Mouse (Mus musculus) kidney, adult 18-20 months (tissue): ENCODE measurements around the gene Dgkd.
"Not testable (repeated sequence)": the region's sequence is repeated elsewhere in the genome, so short reads cannot be mapped to it uniquely, and the experiment has no call there.

Source experiments
- DNase-seq: peaks from one replicate; pipeline ENCODE4 v3.0.0; 2021

The Dgkd gene

DNA sequence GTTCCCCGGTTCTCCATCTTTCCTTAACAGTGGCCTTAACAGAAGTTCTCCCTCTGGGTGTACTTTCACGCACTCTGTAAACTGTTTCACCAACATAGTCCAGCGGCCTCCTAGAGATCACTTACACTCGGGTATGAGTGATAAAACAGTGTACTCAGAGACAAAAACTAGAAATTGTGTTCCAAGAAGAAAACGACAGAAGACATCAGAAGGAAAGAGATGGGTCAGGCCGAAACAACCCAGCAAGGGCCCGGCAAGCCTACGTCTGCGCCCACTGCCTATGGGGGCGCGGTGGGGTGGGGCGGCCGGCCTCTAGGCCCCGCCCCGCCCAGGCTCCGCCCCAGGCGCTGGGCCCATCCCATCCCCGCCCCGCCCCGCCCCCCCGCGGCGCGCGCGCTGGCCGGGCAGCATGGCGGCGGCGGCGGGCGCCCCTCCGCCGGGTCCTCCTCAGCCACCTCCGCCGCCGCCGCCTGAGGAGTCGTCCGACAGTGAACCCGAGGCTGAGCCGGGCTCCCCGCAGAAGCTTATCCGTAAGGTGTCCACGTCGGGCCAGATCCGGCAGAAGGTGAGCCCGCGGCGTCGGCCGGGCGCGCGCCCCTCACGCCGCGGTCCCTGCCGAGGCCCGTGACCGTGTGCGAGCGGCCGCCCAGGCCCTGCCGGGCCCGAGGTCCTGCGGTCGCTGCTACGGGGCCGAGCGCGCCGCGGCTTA, at the start of gene Dgkd:
Gene Dgkd, plus strand, starts transcription at position 396 of the 709 bp plus-strand sequence.
- peak; percentile 80 for DNase-seq

DNA sequence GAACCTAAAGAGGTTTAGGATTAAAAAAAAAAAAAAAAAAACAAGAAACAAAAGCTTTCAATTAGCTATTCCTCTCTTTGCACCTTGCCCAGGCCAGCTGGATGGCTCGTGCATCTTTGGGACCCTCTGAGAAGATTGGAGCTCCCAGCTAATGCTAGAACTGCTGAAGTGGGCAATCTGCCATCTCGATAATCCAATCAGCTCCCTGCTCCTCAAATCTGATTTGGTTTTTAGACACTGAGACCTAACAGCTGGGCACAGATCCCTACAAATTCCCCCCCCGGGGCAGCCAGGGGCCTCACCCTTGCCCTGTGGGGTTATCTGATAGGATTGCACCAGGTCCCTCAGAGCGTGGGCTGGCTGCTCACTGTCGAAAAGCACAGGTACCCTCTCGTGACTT, 49.5 kb upstream of the Dgkd start, which contains the start of gene Sag:
Gene Sag, plus strand, starts transcription at position 105 of the 400 bp plus-strand sequence.
- no peak for DNase-seq

DNA sequence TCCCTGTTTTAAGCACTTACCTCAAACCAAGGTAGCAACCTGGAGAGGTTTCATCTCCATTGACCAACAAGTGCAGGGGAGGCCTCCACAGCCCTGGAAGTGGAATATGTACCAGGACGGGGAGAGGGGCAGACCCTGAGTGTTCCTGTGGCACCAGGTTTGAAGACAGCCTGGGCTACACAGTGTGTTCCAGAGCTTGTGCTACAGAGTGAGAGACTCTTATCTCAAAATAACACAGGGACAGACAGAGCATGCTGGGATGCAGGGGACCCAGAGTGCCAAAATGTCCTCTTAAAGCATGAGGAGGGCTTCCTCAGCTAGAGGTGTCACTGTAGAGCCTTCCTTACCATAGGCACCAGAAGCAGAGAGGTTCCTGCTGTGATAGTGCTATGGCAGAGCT, 45.3 kb upstream of the Dgkd start:
- no peak for DNase-seq

DNA sequence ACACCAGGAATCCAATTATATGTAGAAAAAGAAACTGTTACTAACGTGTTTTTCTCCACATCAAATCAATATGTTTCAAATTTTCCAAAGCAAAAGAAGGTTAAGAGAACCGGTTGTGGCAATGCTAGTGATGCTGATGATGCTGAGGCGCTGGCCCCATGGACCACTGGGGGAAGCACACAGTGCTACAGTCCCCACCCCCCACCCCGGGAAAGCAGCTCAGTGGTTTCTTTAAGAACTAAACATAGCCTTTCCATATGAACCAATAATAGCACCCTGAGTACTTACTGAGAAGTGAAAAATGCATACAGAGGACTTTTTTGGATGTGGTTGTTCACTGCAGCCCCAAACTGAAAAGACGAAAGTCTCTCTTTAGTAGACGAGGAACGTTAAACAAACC, 41.7 kb upstream of the Dgkd start:
- DNase-seq: no peak

DNA sequence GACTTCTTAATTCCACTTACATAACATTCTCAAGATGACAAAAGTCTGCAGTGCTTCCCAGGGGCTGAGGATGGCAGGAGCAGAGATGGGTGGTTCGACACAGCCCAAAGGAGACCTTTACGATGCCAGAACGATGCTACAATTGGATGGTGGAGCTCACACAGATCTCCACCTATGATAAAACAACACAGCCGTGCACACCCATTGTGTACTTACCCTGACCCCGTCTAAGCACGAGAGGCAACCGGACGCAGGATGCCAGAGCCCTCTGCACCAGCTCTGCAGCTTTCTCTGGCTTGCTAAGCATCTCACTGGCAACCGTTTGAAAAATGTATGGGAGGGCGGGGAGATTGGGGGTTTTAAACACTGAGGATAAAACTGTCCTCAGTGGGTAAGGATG, 41.0 kb upstream of the Dgkd start:
- DNase-seq: no peak

DNA sequence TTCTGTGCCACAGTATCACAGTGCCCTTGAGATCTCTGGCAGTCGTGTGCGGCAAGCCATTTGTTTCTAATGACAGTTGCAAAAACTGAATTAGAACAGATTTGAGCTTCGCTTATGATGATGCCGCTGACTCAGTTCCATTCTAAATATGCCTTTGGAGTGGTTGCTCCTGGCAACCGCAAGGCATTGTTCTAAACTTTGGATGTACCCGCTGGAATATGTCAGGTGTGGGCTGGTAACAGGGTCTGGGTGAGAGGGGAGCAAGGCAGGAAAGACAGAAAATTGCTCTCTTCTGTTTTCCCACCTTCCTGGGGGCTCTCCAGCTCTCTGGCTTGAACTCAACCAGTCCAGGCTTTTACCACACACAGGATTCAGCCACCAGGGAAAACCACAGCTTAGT, 39.9 kb upstream of the Dgkd start:
- no peak for DNase-seq

DNA sequence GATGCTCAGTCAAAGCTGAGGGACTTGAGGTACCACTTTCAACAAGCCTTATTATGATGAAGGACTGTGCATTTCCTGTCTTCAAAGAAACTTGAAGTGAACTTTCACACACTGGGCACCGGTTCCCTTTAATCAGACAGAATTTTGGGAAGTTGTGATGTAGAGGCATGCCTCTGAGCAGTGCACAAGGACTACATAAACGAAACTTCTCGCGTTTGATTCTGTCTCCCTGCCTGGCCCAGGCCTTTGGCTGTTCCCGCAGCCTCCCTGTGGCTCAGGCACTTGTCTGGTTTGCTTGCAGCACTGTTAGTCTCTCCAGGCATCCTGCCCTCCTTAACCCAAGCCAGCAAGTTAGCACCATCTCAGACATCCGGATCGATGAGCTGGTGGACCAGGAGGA, 39.4 kb upstream of the Dgkd start:
- DNase-seq: no peak

DNA sequence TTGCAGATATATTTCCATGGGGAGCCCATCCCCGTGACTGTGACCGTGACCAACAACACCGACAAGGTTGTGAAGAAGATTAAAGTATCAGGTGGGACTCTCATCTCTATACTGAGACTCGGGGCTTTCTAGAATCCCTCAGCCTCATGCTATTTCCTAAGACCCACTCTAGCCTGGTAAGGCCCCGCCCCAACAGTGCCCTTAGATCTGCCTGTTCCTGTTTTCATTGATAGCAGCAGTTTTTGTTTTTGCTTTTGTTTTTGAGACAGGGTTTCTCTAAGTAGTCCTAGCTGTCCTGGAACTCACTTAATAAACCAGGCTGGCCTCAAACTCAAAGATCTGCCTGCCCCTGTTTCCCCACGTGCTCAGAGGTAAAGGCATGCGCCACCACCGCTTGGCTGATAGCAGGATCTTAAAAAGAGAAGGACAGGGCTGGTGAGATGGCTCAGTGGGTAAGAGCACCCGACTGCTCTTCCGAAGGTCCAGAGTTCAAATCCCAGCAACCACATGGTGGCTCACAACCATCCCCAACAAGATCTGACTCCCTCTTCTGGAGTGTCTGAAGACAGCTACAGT, 28.6 kb upstream of the Dgkd start:
- DNase-seq: no peak

DNA sequence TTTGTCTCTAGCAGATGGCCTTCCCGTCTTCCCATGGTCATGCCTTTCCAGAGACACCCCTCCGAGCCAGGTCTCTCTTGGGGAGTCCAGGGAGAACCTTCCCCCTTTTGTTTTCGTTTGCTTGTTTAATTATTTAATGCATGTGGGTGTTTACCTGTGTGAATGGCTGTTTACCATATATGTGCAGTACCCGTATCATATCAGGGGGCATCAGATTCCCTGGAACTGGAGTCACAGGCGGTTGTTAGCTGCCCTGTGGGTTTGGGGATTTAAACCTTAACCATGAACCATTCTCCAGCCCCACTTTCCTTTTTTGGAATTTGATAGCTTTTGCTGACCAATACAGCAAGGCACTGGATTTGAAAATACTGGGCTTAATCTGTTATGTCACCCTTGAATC, 27.8 kb upstream of the Dgkd start:
- DNase-seq: no peak

DNA sequence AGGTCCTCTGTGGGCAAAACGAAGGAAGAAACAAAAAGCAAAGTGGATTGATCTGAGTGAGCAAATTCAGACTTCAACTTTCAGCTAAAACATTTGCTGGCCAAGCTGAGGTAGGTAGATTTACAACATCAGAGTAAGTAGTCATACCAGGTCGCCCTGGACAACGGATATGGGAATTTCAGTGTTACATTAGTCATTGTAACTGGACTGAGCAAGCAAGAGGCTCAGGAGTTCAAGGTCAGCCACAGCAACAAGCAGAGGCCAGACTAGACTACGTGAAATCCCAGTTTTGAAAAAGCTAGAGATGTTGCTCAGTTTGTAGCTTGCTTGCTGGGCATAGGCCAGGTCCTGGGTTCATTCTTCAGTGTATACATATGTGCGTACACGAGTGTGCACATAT, 27.1 kb upstream of the Dgkd start:
- no peak for DNase-seq

DNA sequence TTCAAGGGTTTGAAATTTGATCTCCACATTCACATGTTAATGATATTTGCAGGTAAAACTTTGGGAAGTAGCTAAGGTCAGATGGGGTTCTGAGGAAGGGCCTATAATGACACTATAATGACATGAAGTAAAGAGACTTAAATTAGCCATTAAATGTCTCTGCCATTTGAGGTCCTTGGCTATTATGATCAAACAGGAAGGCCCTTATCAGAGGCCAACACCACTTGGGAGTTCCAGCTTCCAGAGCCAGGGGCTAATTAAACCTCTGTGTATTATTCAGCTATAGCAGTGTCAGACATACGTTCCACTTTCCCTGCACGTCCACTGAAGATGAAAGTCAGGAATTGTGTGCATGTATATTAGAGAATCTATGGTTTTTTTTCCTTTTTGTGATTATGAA, 26.6 kb upstream of the Dgkd start:
- no peak for DNase-seq

DNA sequence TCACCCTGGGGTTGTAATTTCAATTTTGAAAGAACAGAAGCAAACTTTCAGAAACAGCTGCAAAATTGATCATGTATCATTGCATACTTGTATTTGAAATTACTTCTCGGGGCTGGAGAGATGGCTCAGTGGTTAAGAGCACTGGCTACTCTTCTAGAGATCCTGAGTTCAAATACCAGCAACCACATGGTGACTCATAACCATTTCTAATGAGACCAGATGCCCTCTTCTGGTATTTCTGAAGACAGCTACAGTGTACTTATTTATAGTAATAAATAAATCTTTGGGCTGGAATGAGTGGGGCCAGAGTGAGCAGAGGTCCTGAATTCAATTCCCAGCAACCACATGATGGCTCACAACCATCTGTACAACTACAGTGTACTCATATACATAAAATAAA, 25.6 kb upstream of the Dgkd start:
- not testable (repeated sequence) for DNase-seq

DNA sequence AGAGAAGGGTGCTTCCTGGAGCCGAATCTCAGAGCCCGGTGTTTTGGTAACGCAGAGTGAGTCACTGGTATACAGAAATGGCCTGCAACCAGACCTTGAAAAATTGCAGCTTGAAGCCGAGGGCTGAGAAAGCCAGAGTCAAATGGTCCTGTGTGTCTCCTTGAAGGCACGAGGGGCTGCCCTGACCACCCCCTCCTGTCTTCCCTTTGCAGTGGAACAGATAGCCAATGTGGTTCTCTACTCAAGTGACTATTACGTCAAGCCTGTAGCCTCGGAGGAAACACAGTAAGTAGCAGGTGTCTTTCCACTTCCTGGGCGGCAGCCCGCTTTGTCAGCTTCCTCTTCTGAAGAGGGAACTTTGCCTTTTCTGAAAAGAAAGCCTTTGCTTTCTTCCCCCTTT, 24.9 kb upstream of the Dgkd start:
- DNase-seq: no peak

DNA sequence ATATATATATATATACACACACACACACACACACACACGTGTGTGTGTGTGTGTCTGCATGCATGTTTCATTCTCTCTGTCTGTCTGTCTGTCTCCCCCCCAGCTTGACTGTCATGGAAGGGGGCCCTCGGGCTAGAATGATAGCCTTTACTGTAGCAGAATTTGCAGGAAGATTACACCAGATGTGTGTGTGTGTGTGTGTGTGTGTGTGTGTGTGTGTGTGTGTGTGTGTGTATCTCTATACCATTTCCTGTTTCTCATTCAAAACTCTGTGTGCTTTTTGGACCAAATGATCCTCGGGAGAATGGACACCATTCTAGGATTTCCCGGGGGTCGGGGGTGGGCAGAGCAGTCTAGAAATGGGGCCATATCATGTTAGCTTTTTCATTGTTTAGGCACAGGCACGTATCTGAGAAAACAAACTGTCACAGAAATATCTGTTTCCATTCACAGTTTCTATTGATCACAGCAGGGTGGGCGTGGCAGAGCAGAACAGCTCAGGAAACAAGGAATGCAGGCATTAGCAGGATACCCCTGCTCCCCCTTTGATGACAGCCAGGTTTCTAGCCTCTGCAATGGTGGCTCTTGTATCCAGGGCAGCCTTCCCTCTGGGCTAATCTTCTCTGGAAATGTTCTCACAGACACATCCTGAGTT, 24.0 kb upstream of the Dgkd start:
- DNase-seq: no peak

DNA sequence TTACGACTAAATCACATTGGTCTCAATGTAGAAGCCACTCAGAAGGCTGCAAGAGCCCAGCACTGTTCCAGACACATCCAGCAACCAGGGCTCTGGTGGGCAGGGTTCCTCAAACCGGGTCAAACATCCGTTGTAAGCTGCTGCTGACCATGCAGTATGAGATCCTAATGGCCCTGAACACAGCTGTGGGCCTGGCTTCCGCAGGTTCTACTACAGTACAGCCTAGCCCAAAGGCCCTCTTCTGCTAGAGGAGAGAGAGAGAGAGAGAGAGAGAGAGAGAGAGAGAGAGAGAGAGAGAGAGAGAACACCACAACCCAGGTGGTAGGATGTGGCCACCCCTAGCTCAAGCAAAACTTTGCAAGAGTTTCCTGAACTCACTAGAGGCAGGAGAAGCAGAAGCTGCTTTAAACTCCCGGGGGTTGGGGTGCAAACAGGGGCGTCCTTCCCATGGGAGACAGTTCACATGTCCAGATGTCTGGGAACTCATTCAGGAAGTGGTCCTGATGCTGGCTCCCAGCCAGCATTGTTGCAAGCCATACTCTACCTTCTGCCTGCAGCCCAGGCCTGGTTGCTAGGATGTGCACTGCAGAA, 23.4 kb upstream of the Dgkd start:
- DNase-seq: no peak

DNA sequence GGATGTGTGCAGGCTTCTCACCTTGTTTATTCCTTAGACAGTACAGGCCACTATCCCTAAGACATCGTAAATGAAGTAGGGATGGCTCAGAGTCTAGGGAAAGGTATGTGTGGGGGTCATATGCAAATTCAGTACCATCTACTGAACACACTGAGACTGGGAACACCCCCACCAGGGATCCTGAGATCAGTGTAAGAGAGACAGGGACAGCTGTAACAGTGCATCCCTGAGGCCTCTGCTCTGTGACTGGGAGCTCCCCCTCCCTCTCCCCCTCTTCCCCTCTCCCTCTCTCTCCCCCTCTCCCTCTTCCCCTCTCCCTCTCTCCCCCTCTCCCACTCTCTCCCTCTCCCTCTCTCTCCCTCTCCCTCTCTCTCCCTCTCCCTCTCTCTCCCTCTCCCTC, 16.6 kb upstream of the Dgkd start:
- no peak for DNase-seq

DNA sequence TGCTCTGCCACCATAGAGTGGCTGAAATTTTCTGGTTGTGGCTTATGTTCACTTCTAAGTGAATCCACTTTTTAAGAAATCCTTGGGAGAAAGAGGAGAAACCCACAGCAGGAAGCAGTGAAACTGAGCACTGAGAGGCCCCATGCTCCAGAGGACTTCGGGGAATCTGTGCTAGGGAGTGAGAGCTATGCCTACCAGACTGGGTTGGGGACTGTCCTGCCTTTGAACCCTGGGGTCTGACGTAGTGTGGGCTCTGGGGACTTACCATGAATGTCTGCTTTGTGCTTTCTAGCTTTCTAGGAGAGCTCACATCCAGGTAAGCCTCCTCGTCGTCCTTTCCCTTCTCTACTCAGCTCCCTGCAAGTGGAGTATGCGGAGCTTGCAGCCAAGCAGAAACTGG, 16.1 kb upstream of the Dgkd start:
- DNase-seq: no peak

DNA sequence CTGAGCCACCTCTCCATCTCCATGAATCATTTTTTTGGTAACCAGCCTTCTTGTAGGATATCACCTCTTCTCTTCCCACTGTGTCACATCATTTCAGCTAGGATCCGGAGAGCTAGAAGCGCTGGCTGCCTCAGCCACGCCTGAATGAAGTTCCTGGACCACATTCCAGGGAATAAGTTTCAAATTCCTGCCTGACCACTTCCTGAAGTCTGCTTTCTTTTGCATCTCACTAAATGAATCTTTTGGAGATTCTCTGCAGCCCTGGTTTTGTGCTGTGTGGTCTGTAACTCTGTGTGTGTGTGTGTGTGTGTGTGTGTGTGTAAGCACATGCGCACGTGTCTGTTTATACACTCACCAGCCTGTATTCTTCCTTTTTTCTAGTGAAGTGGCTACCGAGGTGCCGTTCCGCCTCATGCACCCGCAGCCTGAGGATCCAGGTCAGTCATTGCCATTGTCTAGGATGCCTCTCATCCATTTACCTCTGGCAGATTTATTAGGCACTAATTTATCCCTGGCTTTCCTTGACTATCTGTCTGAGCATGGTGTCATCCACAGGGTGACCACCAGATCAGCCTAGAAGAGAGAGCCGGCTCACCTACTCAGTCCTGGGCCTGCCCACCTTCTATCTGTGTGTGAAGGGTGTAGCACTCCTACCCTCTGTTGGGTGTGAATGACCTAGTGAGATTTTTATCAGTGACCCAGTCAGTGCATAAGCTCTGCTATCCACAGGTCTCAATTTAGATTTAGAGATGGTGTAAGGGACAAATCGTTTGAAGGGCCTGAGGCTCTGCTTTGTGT, 12.5 kb upstream of the Dgkd start:
- no peak for DNase-seq

DNA sequence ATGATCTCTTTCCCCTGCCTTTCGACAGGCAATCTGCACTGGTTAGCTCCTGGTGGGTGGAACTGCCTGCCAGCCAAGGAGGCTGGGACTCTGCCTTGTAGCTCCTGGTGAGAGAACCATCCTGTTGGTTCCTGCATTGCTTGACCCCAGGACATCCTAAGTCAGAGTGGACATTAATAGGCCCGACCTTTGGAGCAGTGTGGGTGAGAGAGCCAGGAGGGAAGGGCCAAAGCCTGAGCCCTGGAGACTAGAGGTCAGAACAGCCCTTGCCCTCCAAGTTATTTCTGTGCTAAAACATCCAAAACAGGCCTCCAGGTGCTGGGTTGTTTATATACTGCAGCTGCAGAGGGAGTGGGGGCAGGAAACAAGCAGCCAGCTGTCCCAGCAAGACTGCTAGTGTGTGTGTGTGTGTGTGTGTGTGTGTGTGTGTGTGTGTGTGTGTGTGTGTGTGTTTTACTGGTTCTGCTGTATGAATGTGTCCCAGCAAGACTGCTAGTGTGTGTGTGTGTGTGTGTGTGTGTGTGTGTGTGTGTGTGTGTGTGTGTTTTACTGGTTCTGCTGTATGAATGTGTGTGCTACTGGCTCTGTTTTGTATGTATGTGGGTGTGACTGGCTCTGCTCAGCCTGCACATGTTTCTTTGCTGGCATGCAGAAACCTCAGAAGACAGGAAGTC, 6.1 kb upstream of the Dgkd start:
- DNase-seq: peak; percentile 59

DNA sequence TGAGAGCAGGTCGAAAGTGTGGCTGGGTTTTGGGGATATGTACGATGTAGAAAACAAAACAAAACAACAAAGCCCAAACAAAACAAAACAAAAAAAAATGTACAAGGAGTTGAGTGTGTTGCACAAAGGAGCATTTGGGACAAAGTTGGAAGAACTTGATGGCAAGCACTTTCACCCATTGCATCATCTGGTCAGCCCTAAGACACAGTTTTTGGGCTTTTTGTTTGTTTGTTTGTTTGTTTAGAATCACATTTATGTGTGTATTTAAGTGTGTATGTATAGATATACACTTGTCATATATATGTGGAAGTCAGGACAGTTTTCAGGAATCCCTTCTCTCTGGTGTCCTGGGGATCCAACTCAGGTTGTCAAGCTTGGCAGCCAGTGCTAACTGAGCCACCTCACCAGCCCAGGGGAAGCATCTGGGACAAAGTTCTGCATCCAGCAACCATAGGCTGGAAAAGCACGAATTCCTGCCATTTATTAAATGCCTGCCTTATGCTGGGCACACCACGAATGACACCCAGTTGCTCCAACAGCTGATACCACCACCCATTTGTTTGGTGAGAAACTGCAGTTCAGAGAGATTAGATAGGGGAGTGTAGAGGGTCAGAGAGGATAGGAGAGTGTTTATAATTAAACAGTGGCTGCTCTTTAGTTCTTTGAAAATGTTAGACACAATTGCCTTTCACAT, 5.5 kb upstream of the Dgkd start:
- DNase-seq: no peak

DNA sequence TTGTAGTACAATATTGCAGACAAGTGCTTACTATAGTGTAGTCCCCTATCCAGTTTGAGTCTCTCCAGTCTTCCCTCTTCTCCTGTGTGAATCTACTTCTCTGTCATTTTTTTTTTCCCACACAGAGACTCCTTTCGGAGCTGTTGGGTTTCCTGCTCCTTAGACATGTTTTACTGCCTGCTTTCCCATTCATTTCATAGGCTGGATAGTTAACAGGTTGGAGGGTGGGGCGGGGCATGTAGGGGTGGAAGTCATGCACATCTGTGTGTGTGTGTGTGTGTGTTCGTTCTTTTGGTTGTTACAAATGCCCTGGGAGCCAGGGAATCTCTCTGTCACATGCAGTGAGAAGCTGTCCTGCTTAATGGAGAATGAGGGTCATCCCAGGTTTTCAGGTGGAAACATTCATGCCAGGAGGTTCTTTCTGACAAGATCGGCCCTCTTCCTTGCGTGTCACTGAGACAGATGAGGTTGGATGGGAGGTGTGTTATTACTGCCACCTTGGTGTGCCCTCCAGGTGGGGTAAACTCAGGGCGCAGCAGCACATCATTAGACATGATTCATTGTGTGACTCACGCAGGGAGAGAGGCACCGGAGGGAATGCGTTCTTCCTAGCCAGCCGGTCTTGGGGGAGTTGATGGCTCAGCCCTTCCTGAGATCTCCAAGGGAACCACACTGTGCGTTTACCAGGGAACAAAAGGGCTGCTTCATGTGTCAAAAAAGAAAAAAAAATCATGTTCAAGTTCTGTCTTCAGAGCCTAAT, 4.7 kb upstream of the Dgkd start:
- DNase-seq: no peak
